Mouse (Mus musculus) myocyte (in vitro differentiated cells): Measurements from ENCODE around the gene Dpp6. TPM values are rescaled to one million over a fixed set of nuclear protein-coding genes. Genes with fewer than 3 reads are reported as not detected.

Experiments used
- H3K27me3 ChIP-seq: one replicate; pipeline ENCODE4 v1.6.1; 2011; ENCODE audit not compliant: control insufficient read depth, insufficient read depth, insufficient read length
- H3K36me3 ChIP-seq: one replicate; pipeline ENCODE4 v1.6.1; 2011; ENCODE audit not compliant: control insufficient read depth, insufficient read depth
- H3K4me2 ChIP-seq: one replicate; pipeline ENCODE4 v1.6.1; 2011; ENCODE audit warnings: low read depth, control low read depth
- H3K4me3 ChIP-seq: one replicate; pipeline ENCODE4 v1.5.1; 2011; ENCODE audit warnings: mild to moderate bottlenecking, control low read depth, moderate library complexity
- H3K79me2 ChIP-seq: one replicate; pipeline ENCODE4 v1.6.1; 2011; ENCODE audit not compliant: control insufficient read depth, insufficient read depth
- H3ac ChIP-seq: one replicate; pipeline ENCODE4 v1.6.1; 2011; ENCODE audit not compliant: control insufficient read depth, insufficient read length
- CEBPB ChIP-seq: IDR thresholded peaks from 2 replicates; pipeline ENCODE4 v1.6.1; 2011; ENCODE audit warnings: mild to moderate bottlenecking, moderate library complexity; ENCODE audit not compliant: poor library complexity, insufficient read depth, severe bottlenecking
- E2F4 ChIP-seq: IDR thresholded peaks from one replicate; pipeline ENCODE4 v1.6.1; 2011; ENCODE audit warnings: mild to moderate bottlenecking, control low read depth, moderate library complexity; ENCODE audit not compliant: insufficient read depth
- MAX ChIP-seq: IDR thresholded peaks from one replicate; pipeline ENCODE4 v1.6.1; 2011; ENCODE audit warnings: low read depth, mild to moderate bottlenecking, control low read depth
- MYOD1 ChIP-seq, 3 experiments: IDR thresholded peaks; one replicate each; pipeline ENCODE4 v1.6.1; 2011; ENCODE audit warnings: control low read depth in 2 of 3, low read depth in 2 of 3, mild to moderate bottlenecking in 2 of 3, moderate library complexity in 1 of 3; ENCODE audit not compliant: insufficient read length in 2 of 3, control insufficient read depth in 1 of 3
- MYOG ChIP-seq, 3 experiments: IDR thresholded peaks; one replicate each; pipeline ENCODE4 v1.6.1; 2011; ENCODE audit warnings: control low read depth in 2 of 3, low read depth in 2 of 3, mild to moderate bottlenecking in 2 of 3; ENCODE audit not compliant: insufficient read length in 2 of 3, control insufficient read depth in 1 of 3, insufficient read depth in 1 of 3
- POLR2A ChIP-seq: IDR thresholded peaks from one replicate; pipeline ENCODE4 v1.6.1; 2011; ENCODE audit warnings: low read depth, mild to moderate bottlenecking, control low read depth, moderate library complexity; ENCODE audit not compliant: insufficient read length
- POLR2AphosphoS2 ChIP-seq: IDR thresholded peaks from one replicate; pipeline ENCODE4 v1.6.1; 2011; ENCODE audit warnings: low read depth, control low read depth; ENCODE audit not compliant: insufficient read length
- REST ChIP-seq: IDR thresholded peaks from one replicate; pipeline ENCODE4 v1.6.1; 2011; ENCODE audit warnings: mild to moderate bottlenecking, control low read depth, moderate library complexity; ENCODE audit not compliant: insufficient read depth, insufficient read length
- SRF ChIP-seq: IDR thresholded peaks from one replicate; pipeline ENCODE4 v1.6.1; 2011; ENCODE audit warnings: low read depth; ENCODE audit not compliant: control insufficient read depth, insufficient read length
- TCF12 ChIP-seq: IDR thresholded peaks from one replicate; pipeline ENCODE4 v1.6.1; 2011; ENCODE audit warnings: mild to moderate bottlenecking, control low read depth; ENCODE audit not compliant: poor library complexity, insufficient read depth, severe bottlenecking
- TCF3 ChIP-seq: IDR thresholded peaks from one replicate; pipeline ENCODE4 v1.6.1; 2011; ENCODE audit warnings: low read depth, control low read depth; ENCODE audit not compliant: insufficient read length
- USF1 ChIP-seq: IDR thresholded peaks from one replicate; pipeline ENCODE4 v1.6.1; 2011; ENCODE audit warnings: low read depth, mild to moderate bottlenecking, control low read depth, moderate library complexity
- polyA plus RNA-seq: library from polyadenylated mRNA; unstranded; fragments of >200 nt; fragmentation: generic; extraction: Trizol; gene quantifications from one replicate; pipeline ENCODE4 v1.2.1, GENCODE M21; 2012; ENCODE audit warnings: missing spikeins

Dpp6 gene
- polyA plus RNA-seq, 1 experiment = 0.06 TPM

- H3K4me3 ChIP-seq = no peak overlapping the region
- TF ChIP-seq MYOG (IDR thresholded peaks at IDR 0.05; ENCODE audit: control insufficient read depth in 1 of 3, insufficient read depth in 1 of 3, insufficient read length in 2 of 3, low read depth in 2 of 3) (no peak), REST (no peak), CEBPB (no peak), POLR2A (no peak), MAX (no peak), TCF3 (no peak), MYOD1 (IDR thresholded peaks at IDR 0.05; ENCODE audit: control insufficient read depth in 1 of 3, insufficient read length in 2 of 3, low read depth in 2 of 3) (no peak)
- no peak overlapping the region for H3K4me2 ChIP-seq
- no peaks in the 10 kb centered on the region for H3K36me3 ChIP-seq
- H3K27me3 ChIP-seq = no peaks in the 10 kb centered on the region
- H3K79me2 ChIP-seq = no peaks in the 10 kb centered on the region
- no peak overlapping the region for H3ac ChIP-seq
Observed at GRCm38 (mm10) chr5:27526906-27527305, 709.9 kb downstream of the Dpp6 start.

- Histone ChIP-seq H3ac (no peak overlapping the region), H3K79me2 (no peaks in the 10 kb centered on the region), H3K4me2 (no peak overlapping the region), H3K4me3 (no peak overlapping the region), H3K36me3 (no peaks in the 10 kb centered on the region), H3K27me3 (no peaks in the 10 kb centered on the region)
- TF ChIP-seq POLR2A = no peak
- TF ChIP-seq MYOG (IDR thresholded peaks at IDR 0.05; ENCODE audit: control insufficient read depth in 1 of 3, insufficient read depth in 1 of 3, insufficient read length in 2 of 3, low read depth in 2 of 3) = no peak
- no peak for TF ChIP-seq E2F4
- TF ChIP-seq REST = peak; percentile 83
Observed at GRCm38 (mm10) chr5:27544816-27545270, 727.8 kb downstream of the Dpp6 start.

DNA sequence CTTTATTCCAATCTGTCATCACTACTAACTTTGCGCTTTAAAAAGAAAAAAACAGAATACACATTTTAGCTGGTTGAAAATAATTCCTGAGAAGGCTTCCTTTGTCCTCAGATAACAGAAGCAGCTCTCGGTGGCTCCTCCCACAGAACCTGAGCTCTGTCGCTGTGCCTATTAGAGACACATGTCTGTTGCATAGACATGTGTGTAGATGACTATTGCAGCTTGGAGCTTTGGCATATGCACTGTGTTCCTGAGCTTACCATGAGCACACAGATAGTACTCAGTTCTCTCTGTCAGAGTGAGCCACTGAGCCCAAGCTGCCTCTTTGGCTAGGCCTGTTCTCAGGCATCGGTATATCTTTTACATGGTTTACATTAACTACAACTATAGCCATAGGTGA is 732.3 kb downstream of the Dpp6 start:
- H3ac ChIP-seq = no peak overlapping the region
- no peaks in the 10 kb centered on the region for H3K27me3 ChIP-seq
- TF ChIP-seq SRF (no peak), MYOD1 (IDR thresholded peaks at IDR 0.05; ENCODE audit: control insufficient read depth in 1 of 3, insufficient read length in 2 of 3, low read depth in 2 of 3) (no peak), TCF3 (no peak), TCF12 (no peak), MYOG (IDR thresholded peaks at IDR 0.05; ENCODE audit: control insufficient read depth in 1 of 3, insufficient read depth in 1 of 3, insufficient read length in 2 of 3, low read depth in 2 of 3) (no peak), MAX (no peak), CEBPB (no peak), POLR2A (no peak), E2F4 (no peak), POLR2AphosphoS2 (no peak), REST (no peak), USF1 (no peak)
- H3K4me3 ChIP-seq = no peak overlapping the region
- H3K36me3 ChIP-seq = no peaks in the 10 kb centered on the region
- no peak overlapping the region for H3K4me2 ChIP-seq
- no peaks in the 10 kb centered on the region for H3K79me2 ChIP-seq

- Histone ChIP-seq H3K36me3 (no peaks in the 10 kb centered on the region), H3K27me3 (no peaks in the 10 kb centered on the region), H3K79me2 (no peaks in the 10 kb centered on the region), H3ac (no peak overlapping the region), H3K4me2 (no peak overlapping the region), H3K4me3 (no peak overlapping the region)
- TF ChIP-seq POLR2AphosphoS2 (no peak), CEBPB (no peak), USF1 (no peak), POLR2A (no peak), MYOG (IDR thresholded peaks at IDR 0.05; ENCODE audit: control insufficient read depth in 1 of 3, insufficient read depth in 1 of 3, insufficient read length in 2 of 3, low read depth in 2 of 3) (no peak), TCF3 (no peak), TCF12 (no peak), SRF (no peak), MYOD1 (IDR thresholded peaks at IDR 0.05; ENCODE audit: control insufficient read depth in 1 of 3, insufficient read length in 2 of 3, low read depth in 2 of 3) (no peak)
Observed at GRCm38 (mm10) chr5:27565700-27566099, 748.7 kb downstream of the Dpp6 start.

DNA sequence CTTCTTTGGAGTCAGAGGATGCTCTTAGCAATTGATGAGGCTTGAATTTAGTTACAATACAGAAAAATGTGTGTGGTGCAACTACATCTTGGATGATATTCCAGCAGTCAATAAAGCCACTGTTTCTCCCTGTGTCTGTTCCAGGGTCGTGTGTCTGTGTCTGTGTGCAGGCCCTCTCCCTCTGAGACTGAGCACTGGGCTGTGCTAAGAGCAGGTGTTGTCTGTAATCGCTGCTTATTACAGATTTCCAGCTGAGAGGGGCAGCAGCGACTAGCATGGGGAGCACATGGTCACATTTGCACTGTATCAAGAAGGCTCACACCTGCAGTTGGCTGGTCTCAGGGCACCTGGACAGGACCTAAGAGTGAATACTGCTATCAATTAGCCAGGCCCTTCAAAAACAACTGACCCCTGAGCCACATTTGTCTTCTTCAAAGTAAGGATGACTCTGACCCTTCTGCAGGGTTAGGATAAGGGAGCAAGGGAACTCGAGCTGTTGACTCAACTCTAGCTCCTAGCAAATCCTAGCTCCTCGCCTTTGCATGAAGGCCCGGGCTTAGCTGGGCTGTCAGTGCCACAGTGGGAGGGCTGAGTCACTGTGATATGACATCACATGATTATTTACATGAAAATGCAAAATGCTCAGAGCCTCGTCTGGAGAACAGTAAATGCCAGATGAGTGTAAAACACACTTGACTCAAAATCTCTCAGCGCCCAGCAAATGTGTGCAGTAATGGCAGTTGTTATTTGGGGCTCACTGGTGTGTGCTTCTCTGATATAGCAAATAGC is 771.2 kb downstream of the Dpp6 start:
- no peak overlapping the region for H3K4me3 ChIP-seq

More for the DNA sequence above, 771.2 kb downstream of the Dpp6 start:
- H3K79me2 ChIP-seq = no peaks in the 10 kb centered on the region
- no peaks in the 10 kb centered on the region for H3K27me3 ChIP-seq
- H3K4me2 ChIP-seq = no peak overlapping the region
- H3K36me3 ChIP-seq = no peaks in the 10 kb centered on the region
- no peak overlapping the region for H3ac ChIP-seq
- TF ChIP-seq TCF3 = no peak
- TF ChIP-seq USF1 = no peak
- TF ChIP-seq CEBPB = no peak
- no peak for TF ChIP-seq REST
- TF ChIP-seq TCF12 = no peak
- no peak for TF ChIP-seq MYOD1 (IDR thresholded peaks at IDR 0.05; ENCODE audit: control insufficient read depth in 1 of 3, insufficient read length in 2 of 3, low read depth in 2 of 3)
- no peak for TF ChIP-seq SRF
- TF ChIP-seq MAX = no peak
- TF ChIP-seq POLR2AphosphoS2 = no peak
- TF ChIP-seq MYOG (IDR thresholded peaks at IDR 0.05; ENCODE audit: control insufficient read depth in 1 of 3, insufficient read depth in 1 of 3, insufficient read length in 2 of 3, low read depth in 2 of 3) = no peak
- TF ChIP-seq E2F4 = no peak
- TF ChIP-seq POLR2A = no peak
